10 mouse cellular contexts compared by ENCODE assay signal in the genomic region with DNA sequence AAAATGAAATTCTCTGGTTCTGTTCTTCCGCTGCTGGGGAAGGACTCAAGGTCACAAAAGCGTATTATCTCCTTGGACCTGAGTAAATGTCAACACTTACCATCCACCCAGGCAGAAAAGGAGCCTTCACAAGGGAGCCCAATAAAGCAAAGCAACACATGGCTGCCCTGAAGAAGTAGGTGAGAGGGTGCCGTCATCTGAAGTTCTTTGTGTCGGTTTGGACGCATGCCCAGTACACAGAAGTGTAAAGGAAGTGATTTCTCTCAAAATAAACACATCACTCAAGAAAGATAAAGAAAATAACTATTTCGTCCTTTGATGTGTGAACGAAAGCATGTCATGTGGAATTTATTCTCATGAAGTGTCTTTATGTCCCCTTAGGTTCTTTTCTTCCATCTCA.
A peak's percentile ranks its signal among the peaks of the same experiment; 100 is the strongest.
DNase-seq lines count a peak whose midpoint lies in the region; ATAC-seq and TF ChIP-seq lines count a peak whose summit lies in the region.
"Had no signal": no experiment of that assay in that cellular context is flagged by ENCODE, and none has a peak within 500 bp of the region (broad histone marks: within the 10 kb centered on the region; RNA-seq: fewer than 3 reads in every experiment).

No protein-coding gene starts in this region.

- no peaks in the 10 kb centered on the region for H3K27me3 ChIP-seq in kidney, postnatal 0 days (ENCODE audit: insufficient read depth, low read length)
- no peaks in the 10 kb centered on the region for H3K27me3 ChIP-seq in kidney, embryonic 15.5 days

- no peak for ATAC-seq in kidney, postnatal 0 days (replicated peaks; ENCODE audit: low FRiP score, low read depth)
- ATAC-seq in kidney, embryonic 15.5 days (replicated peaks; ENCODE audit: low FRiP score) = no peak
- ATAC-seq in granulocyte monocyte progenitor cell, adult 5-6 weeks (replicated peaks; ENCODE audit: poor library complexity, severe bottlenecking) = no peak

- no peak overlapping the region for H3K4me3 ChIP-seq in kidney, postnatal 0 days (replicated peaks; ENCODE audit: low read depth, low read length)
- H3K4me3 ChIP-seq in kidney, embryonic 15.5 days (replicated peaks) = no peak overlapping the region
- H3K4me3 ChIP-seq in left cerebral cortex, adult 2 months = no peak overlapping the region

- H3K4me2 ChIP-seq in kidney, postnatal 0 days (ENCODE audit: low read length) = no peak overlapping the region
- no peak overlapping the region for H3K4me2 ChIP-seq in kidney, embryonic 15.5 days

- peak; percentile 10 for DNase-seq in kidney, postnatal 0 days (ENCODE audit: low spot score)
- peak; percentile 37 to 39 for DNase-seq in CD8-positive naive resting alpha-beta T cell, adult 2 months (ENCODE audit: low read depth in 2 of 2, low spot score in 2 of 2)
- peak; percentile 18 for DNase-seq in adrenal gland, postnatal 25 days
- DNase-seq in kidney, postnatal 25 days = peak; percentile 22 to 24
- DNase-seq in layer of hippocampus, adult 18-20 months (ENCODE audit: low spot score in 2 of 2) = no peak
- no peak for DNase-seq in left cerebral cortex, adult 2 months (ENCODE audit: extremely low spot score in 1 of 2, low spot score in 2 of 2)
- DNase-seq: cerebellum, adult 2 months; thymus, postnatal 25 days had no signal

- no peaks in the 10 kb centered on the region for H3K36me3 ChIP-seq in kidney, postnatal 0 days (ENCODE audit: insufficient read depth, low read length)
- no peaks in the 10 kb centered on the region for H3K36me3 ChIP-seq in kidney, embryonic 15.5 days

- TF ChIP-seq CTCF in kidney, postnatal 0 days (IDR thresholded peaks at IDR 0.05; ENCODE audit: low read depth) = no peak
- TF ChIP-seq CTCF in left cerebral cortex, adult 2 months (IDR thresholded peaks at IDR 0.05) = no peak

- WGBS in kidney, postnatal 0 days = 46% methylated on average over 7 of the region's 7 CpGs
- WGBS in kidney, embryonic 15.5 days = 53% methylated on average over 7 of the region's 7 CpGs

- H3K9ac ChIP-seq in kidney, postnatal 0 days (ENCODE audit: low read depth, low read length) = no peak overlapping the region
- no peak overlapping the region for H3K9ac ChIP-seq in kidney, embryonic 15.5 days

- no peak overlapping the region for H3K27ac ChIP-seq in kidney, postnatal 0 days
- H3K27ac ChIP-seq in kidney, embryonic 15.5 days = no peak overlapping the region
- no peak overlapping the region for H3K27ac ChIP-seq in left cerebral cortex, adult 2 months

- no peaks in the 10 kb centered on the region for H3K4me1 ChIP-seq in kidney, postnatal 0 days (replicated peaks; ENCODE audit: insufficient read depth, low read length)
- H3K4me1 ChIP-seq in kidney, embryonic 15.5 days = no peaks in the 10 kb centered on the region

- H3K9me3 ChIP-seq in kidney, postnatal 0 days (replicated peaks; ENCODE audit: low read length) = no peaks in the 10 kb centered on the region
- H3K9me3 ChIP-seq in kidney, embryonic 15.5 days (replicated peaks) = no peaks in the 10 kb centered on the region

- intact Hi-C loops in left cerebral cortex, adult 2 months (cut with DNase I) = no loop called here

Comparison
In these comparisons a context has a peak if more than half of its experiments do, and no peak if none do; other contexts are left out.
1. DNase-seq: peak in kidney, postnatal 0 days (single experiment), CD8-positive naive resting alpha-beta T cell, adult 2 months (2 of 2), adrenal gland, postnatal 25 days (single experiment) and kidney, postnatal 25 days (2 of 2); none in layer of hippocampus, adult 18-20 months (0 of 2) and left cerebral cortex, adult 2 months (0 of 2).